Mouse (Mus musculus): ENCODE measurements at regions not wholly inside any gene's neighbourhood (a gene's known extent, or its start where the extent isn't known, plus 50 kb on each side); places are given as distances from the start of the nearest gene placed in this dataset.

DNA sequence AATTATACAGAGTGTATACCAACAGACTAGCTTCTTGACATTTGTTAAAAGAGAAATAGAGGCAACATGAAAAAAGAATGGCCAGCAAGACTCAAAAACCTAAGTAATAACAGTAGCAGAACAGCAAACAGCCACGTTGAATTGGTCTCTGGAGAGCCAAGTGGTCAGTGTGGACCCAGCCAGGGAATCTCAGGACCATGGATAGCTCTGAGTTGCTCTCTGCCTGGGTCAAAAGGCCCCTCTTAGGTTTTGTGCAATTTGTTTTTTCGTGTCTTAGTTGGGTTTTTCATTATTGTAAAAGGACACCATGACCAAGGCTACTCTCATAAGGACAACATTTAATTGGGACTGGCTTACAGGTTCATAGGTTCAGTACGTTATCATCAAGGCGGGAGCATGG, 60.8 kb upstream of the Lclat1 start:
- TF ChIP-seq CTCF (conservative IDR thresholded peaks at IDR 0.05; ENCODE audit: insufficient read depth, insufficient read length, low read depth, low read length) (no peak), POLR2A (IDR thresholded peaks at IDR 0.05; ENCODE audit: low read depth, low read length) (no peak)
